Comparison of ENCODE assay signal across 8 mouse cellular contexts in the genomic region with DNA sequence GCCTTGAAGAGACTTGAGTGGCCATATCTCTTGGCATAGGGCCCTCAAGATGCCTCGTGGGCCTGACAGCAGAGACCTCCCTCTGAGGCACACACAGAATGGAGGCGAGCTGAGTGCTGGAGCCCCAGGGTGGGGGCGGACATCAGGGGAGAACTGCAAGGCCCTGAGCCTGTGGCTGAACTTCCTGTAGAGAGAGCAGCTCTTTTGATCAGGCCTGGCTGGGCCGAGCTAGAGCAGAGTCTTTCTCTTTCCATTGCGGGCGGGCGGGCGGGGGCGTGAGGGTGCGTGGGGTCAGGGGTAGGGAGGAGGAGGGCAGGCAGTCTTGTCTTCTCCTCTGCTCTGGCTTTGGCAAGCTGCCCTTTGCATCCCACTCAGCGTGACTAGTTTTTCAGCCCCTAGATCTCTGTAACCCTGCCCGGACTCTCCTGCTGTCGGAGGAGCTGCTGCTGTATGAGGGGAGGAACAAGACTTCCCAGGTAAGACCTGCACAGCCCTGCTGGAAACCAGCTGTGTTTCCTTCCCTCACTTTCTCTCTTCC.
A peak's percentile ranks its signal among the peaks of the same experiment; 100 is the strongest.
DNase-seq lines count a peak whose midpoint lies in the region; ATAC-seq and TF ChIP-seq lines count a peak whose summit lies in the region.

No protein-coding gene starts in this region.

- H3K4me2 ChIP-seq in intestine, embryonic 14.5 days (ENCODE audit: low read length): no peak overlapping the region

- ATAC-seq in intestine, embryonic 14.5 days (replicated peaks; ENCODE audit: low FRiP score, low TSS enrichment, low read depth): 0 out of 2 replicates have a peak, but pooled peaks have one; percentile 12

- peak overlapping the region; percentile 38; the same call in 1 of the 2 replicates for H3K27ac ChIP-seq in intestine, embryonic 14.5 days (ENCODE audit: low read depth)
- peak overlapping the region; percentile 72 for H3K27ac ChIP-seq in thymus, adult 2 months (ENCODE audit: control insufficient read depth, insufficient read depth, low read length)

- peaks cover 20% of the 10 kb centered on the region for H3K4me1 ChIP-seq in intestine, embryonic 14.5 days (replicated peaks; ENCODE audit: control insufficient read depth, insufficient read depth, low read length)
- H3K4me1 ChIP-seq in thymus, adult 2 months (replicated peaks; ENCODE audit: control insufficient read depth, insufficient read depth, low read length): peaks cover 40% of the 10 kb centered on the region

- no peak overlapping the region; the same call in 1 of the 2 replicates for H3K9ac ChIP-seq in intestine, embryonic 14.5 days (ENCODE audit: low read length)

- peak; percentile 86 for DNase-seq in ovary, adult 18-20 months (ENCODE audit: low spot score)
- DNase-seq in ovary, postnatal 10 days (ENCODE audit: low spot score): no peak
- DNase-seq in intestine, embryonic 14.5 days (ENCODE audit: low spot score): no peak
- DNase-seq in lung, postnatal 14 days: peak; percentile 35
- peak; percentile 58 for DNase-seq in thymus, adult 2 months
- no peak for DNase-seq in frontal cortex, adult 2 months (ENCODE audit: extremely low spot score in 1 of 2, low spot score in 1 of 2)
- DNase-seq in cerebellum, postnatal 4 days (ENCODE audit: low spot score in 2 of 2): no peak
- no peak for DNase-seq in cerebellum, adult 9-11 months

- H3K27me3 ChIP-seq in intestine, embryonic 14.5 days (replicated peaks; ENCODE audit: control insufficient read depth, insufficient read depth, low read length): no peaks in the 10 kb centered on the region
- no peaks in the 10 kb centered on the region for H3K27me3 ChIP-seq in thymus, adult 2 months (ENCODE audit: control insufficient read depth, insufficient read depth, low read length)

- no peak for TF ChIP-seq CTCF in thymus, adult 2 months (IDR thresholded peaks at IDR 0.05; ENCODE audit: borderline replicate concordance, control insufficient read depth, extremely low read depth, insufficient read depth, low read length, poor library complexity)

- no peak for TF ChIP-seq POLR2A in thymus, adult 2 months (IDR thresholded peaks at IDR 0.05; ENCODE audit: control insufficient read depth, extremely low read depth, insufficient read depth, low read length, poor library complexity)

- WGBS in intestine, embryonic 14.5 days: 26% methylated on average over 13 of the region's 13 CpGs
- 6% methylated on average over 10 of the region's 13 CpGs for WGBS in thymus, adult 2 months

- no peaks in the 10 kb centered on the region for H3K36me3 ChIP-seq in intestine, embryonic 14.5 days (ENCODE audit: control insufficient read depth, insufficient read depth, low read length)
- H3K36me3 ChIP-seq in thymus, adult 2 months (ENCODE audit: control insufficient read depth, insufficient read depth, low read length): no peaks in the 10 kb centered on the region

- H3K9me3 ChIP-seq in intestine, embryonic 14.5 days (ENCODE audit: control insufficient read depth, low read length): no peaks in the 10 kb centered on the region

- H3K4me3 ChIP-seq in intestine, embryonic 14.5 days (ENCODE audit: low read depth, low read length): no peak overlapping the region
- peak overlapping the region; percentile 50 for H3K4me3 ChIP-seq in thymus, adult 2 months (ENCODE audit: control insufficient read depth, insufficient read depth, low read length)

Comparison
In these comparisons a context has a peak if more than half of its experiments do, and no peak if none do; other contexts are left out.
1. DNase-seq: peak in ovary, adult 18-20 months (single experiment), lung, postnatal 14 days (single experiment) and thymus, adult 2 months (single experiment); none in ovary, postnatal 10 days (single experiment), intestine, embryonic 14.5 days (single experiment), frontal cortex, adult 2 months (0 of 2), cerebellum, postnatal 4 days (0 of 2) and cerebellum, adult 9-11 months (single experiment).